Mouse (Mus musculus) intestine, embryonic 16.5 days (tissue): ENCODE results near the gene Oprd1. TPM values are rescaled to one million over a fixed set of nuclear protein-coding genes. Genes with fewer than 3 reads are reported as not detected.
A peak's percentile ranks its signal among the peaks of the same experiment; 100 is the strongest.

Experiments used
- ATAC-seq: fragments of 200-750 bp; cut with Nextera tagmentation; 2 replicates; pipeline ENCODE4 v1.8.0; 2017; ENCODE audit warnings: moderate TSS enrichment, moderate library complexity
- H3K27ac ChIP-seq: fragments of 300-500 bp; sonication (generic); 2 replicates; pipeline ENCODE4 v1.5.1; 2014; ENCODE audit warnings: mild to moderate bottlenecking, low read length
- H3K27me3 ChIP-seq: fragments of 300-500 bp; sonication (generic); replicated peaks from 2 replicates; pipeline ENCODE4 v1.6.1; 2014; ENCODE audit warnings: low read length, control low read depth, mixed read lengths; ENCODE audit not compliant: control insufficient read depth, insufficient read depth
- H3K36me3 ChIP-seq: fragments of 300-500 bp; sonication (generic); 2 replicates; pipeline ENCODE4 v1.6.1; 2014; ENCODE audit warnings: low read length, control low read depth; ENCODE audit not compliant: control insufficient read depth, insufficient read depth
- H3K4me1 ChIP-seq: fragments of 300-500 bp; sonication (generic); 2 replicates; pipeline ENCODE4 v1.6.1; 2014; ENCODE audit warnings: low read length, control low read depth, mixed read lengths; ENCODE audit not compliant: control insufficient read depth, insufficient read depth
- H3K4me2 ChIP-seq: fragments of 300-500 bp; sonication (generic); 2 replicates; pipeline ENCODE4 v1.6.1; 2014; ENCODE audit warnings: low read depth, low read length, control low read depth
- H3K4me3 ChIP-seq: fragments of 300-500 bp; sonication (generic); 2 replicates; pipeline ENCODE4 v1.5.1; 2014; ENCODE audit warnings: mild to moderate bottlenecking, low read length
- H3K9ac ChIP-seq: fragments of 300-500 bp; sonication (generic); 2 replicates; pipeline ENCODE4 v1.6.1; 2014; ENCODE audit warnings: low read depth, low read length
- H3K9me3 ChIP-seq: fragments of 300-500 bp; sonication (generic); 2 replicates; pipeline ENCODE4 v1.6.1; 2016; ENCODE audit warnings: low read length, control low read depth; ENCODE audit not compliant: control insufficient read depth
- WGBS: fragments of 180-500 bp; shearing (Covaris S2); extraction: QIAGEN DNeasy Blood & Tissue Kit; methylation state at CpG from one replicate; pipeline ENCODE4 v1.1.7; 2014; 5-methylcytosine and 5-hydroxymethylcytosine counted together
- polyA plus RNA-seq: library from polyadenylated mRNA; unstranded; fragments of >200 nt; fragmentation: Nextera tagmentation; extraction: Ambion mirVana; gene quantifications from 2 replicates; pipeline ENCODE4 v1.2.1, GENCODE M21; 2015

Oprd1 gene
- polyA plus RNA-seq, 1 experiment from 2014 or later: 0.22 TPM

- no peak overlapping the region for H3K4me2 ChIP-seq
- H3K4me3 ChIP-seq: no peak overlapping the region
- H3K27ac ChIP-seq: no peak overlapping the region
- H3K9me3 ChIP-seq: no peaks in the 10 kb centered on the region
- peaks cover 3% of the 10 kb centered on the region; the same call in 1 of the 2 replicates for H3K4me1 ChIP-seq
- no peak for ATAC-seq
- 82% methylated on average over 3 of the region's 3 CpGs for WGBS
- no peaks in the 10 kb centered on the region for H3K27me3 ChIP-seq
- no peaks in the 10 kb centered on the region for H3K36me3 ChIP-seq
- no peak overlapping the region for H3K9ac ChIP-seq
Observed at GRCm38 (mm10) chr4:132169271-132169670, 25.0 kb upstream of the Oprd1 start.

GRCm38 (mm10) chr4:132167436-132167835 is 23.1 kb upstream of the Oprd1 start:
- H3K27me3 ChIP-seq: no peaks in the 10 kb centered on the region
- H3K4me2 ChIP-seq: no peak overlapping the region
- 88% methylated on average over 3 of the region's 3 CpGs for WGBS
- H3K9me3 ChIP-seq: no peaks in the 10 kb centered on the region
- ATAC-seq: no peak
- H3K9ac ChIP-seq: no peak overlapping the region
- no peaks in the 10 kb centered on the region for H3K36me3 ChIP-seq
- peaks cover 3% of the 10 kb centered on the region; the same call in 1 of the 2 replicates for H3K4me1 ChIP-seq
- H3K27ac ChIP-seq: no peak overlapping the region
- H3K4me3 ChIP-seq: no peak overlapping the region

GRCm38 (mm10) chr4:132166350-132167290 is 22.3 kb upstream of the Oprd1 start:
- Histone ChIP-seq H3K4me3 (no peak overlapping the region), H3K9ac (no peak overlapping the region; the same call in 1 of the 2 replicates), H3K27ac (no peak overlapping the region), H3K36me3 (no peaks in the 10 kb centered on the region), H3K4me1 (peaks cover 3% of the 10 kb centered on the region; the same call in 1 of the 2 replicates), H3K9me3 (no peaks in the 10 kb centered on the region), H3K27me3 (no peaks in the 10 kb centered on the region), H3K4me2 (no peak overlapping the region)
- 43% methylated on average over 16 of the region's 16 CpGs for WGBS
- ATAC-seq: no peak

- Histone ChIP-seq H3K9ac (no peak overlapping the region), H3K4me2 (no peak overlapping the region), H3K27ac (no peak overlapping the region), H3K9me3 (no peaks in the 10 kb centered on the region), H3K4me3 (no peak overlapping the region), H3K27me3 (no peaks in the 10 kb centered on the region), H3K4me1 (peaks cover 3% of the 10 kb centered on the region; the same call in 1 of the 2 replicates), H3K36me3 (no peaks in the 10 kb centered on the region)
- no peak for ATAC-seq
- 48% methylated on average over 14 of the region's 14 CpGs for WGBS
Observed at GRCm38 (mm10) chr4:132165691-132166090, 21.4 kb upstream of the Oprd1 start.

- Histone ChIP-seq H3K9me3 (no peaks in the 10 kb centered on the region), H3K4me3 (no peak overlapping the region), H3K27me3 (no peaks in the 10 kb centered on the region), H3K27ac (no peak overlapping the region), H3K36me3 (no peaks in the 10 kb centered on the region), H3K4me1 (peaks cover 8% of the 10 kb centered on the region), H3K9ac (no peak overlapping the region), H3K4me2 (no peak overlapping the region)
- WGBS: 59% methylated on average over 12 of the region's 12 CpGs
- no peak for ATAC-seq
Observed at GRCm38 (mm10) chr4:132156941-132157622, 12.8 kb upstream of the Oprd1 start.

GRCm38 (mm10) chr4:132154877-132155670 is 10.8 kb upstream of the Oprd1 start:
- Histone ChIP-seq H3K27ac (no peak overlapping the region), H3K9ac (no peak overlapping the region), H3K4me2 (no peak overlapping the region), H3K4me3 (no peak overlapping the region), H3K27me3 (no peaks in the 10 kb centered on the region), H3K36me3 (no peaks in the 10 kb centered on the region), H3K9me3 (no peaks in the 10 kb centered on the region), H3K4me1 (peaks cover 11% of the 10 kb centered on the region)
- 13% methylated on average over 6 of the region's 6 CpGs for WGBS
- no peak for ATAC-seq

GRCm38 (mm10) chr4:132151673-132152072 is 7.4 kb upstream of the Oprd1 start:
- Histone ChIP-seq H3K27me3 (no peaks in the 10 kb centered on the region), H3K9me3 (no peaks in the 10 kb centered on the region), H3K4me3 (no peak overlapping the region), H3K4me1 (peaks cover 8% of the 10 kb centered on the region), H3K27ac (peak overlapping the region; percentile 54; the same call in 1 of the 2 replicates), H3K4me2 (no peak overlapping the region), H3K36me3 (no peaks in the 10 kb centered on the region), H3K9ac (no peak overlapping the region)
- WGBS: 40% methylated on average over 1 of the region's 1 CpGs
- ATAC-seq: peak; percentile 90

GRCm38 (mm10) chr4:132146201-132146600 is 1.9 kb upstream of the Oprd1 start:
- Histone ChIP-seq H3K27ac (no peak overlapping the region), H3K27me3 (peaks cover 24% of the 10 kb centered on the region), H3K9me3 (no peaks in the 10 kb centered on the region), H3K4me3 (no peak overlapping the region), H3K4me2 (no peak overlapping the region), H3K9ac (no peak overlapping the region), H3K4me1 (peaks cover 3% of the 10 kb centered on the region; the same call in 1 of the 2 replicates), H3K36me3 (no peaks in the 10 kb centered on the region)
- no peak for ATAC-seq
- WGBS: 73% methylated on average over 5 of the region's 5 CpGs

- Histone ChIP-seq H3K27ac (no peak overlapping the region), H3K36me3 (no peaks in the 10 kb centered on the region), H3K4me3 (no peak overlapping the region), H3K4me2 (peak overlapping the region; percentile 91; the same call in 1 of the 2 replicates), H3K9me3 (no peaks in the 10 kb centered on the region), H3K27me3 (peaks cover 24% of the 10 kb centered on the region), H3K4me1 (peaks cover 3% of the 10 kb centered on the region; the same call in 1 of the 2 replicates), H3K9ac (no peak overlapping the region)
- no peak for ATAC-seq
- WGBS: 48% methylated on average over 10 of the region's 10 CpGs
Observed at GRCm38 (mm10) chr4:132145092-132145491, 806 bp upstream of the Oprd1 start.
